Mouse (Mus musculus): ENCODE measurements around the gene Rapgef4. TPM values are rescaled to one million over a fixed set of nuclear protein-coding genes. Genes with fewer than 3 reads are reported as not detected.

The Rapgef4 gene
- total and polyA plus RNA-seq, 2 experiments, result 66.1 to 223 TPM

DNA sequence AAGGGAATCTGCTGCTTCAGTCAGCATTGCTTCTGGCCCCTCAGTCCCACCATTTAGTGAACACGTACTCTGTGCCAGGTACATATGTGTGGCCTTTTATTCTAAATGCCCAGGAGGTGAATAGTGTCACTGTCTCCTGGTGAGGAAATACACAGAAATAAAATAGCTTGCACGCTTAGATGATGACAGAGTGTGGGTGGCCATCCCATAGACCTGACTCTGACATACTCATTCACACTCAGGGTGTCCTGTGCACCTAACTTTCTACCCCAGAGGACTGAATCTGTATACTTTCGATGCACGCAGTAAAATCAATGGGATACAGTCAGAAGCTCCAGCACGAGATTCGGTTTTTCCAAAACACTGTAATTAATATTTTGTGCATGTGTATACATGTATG is 286.4 kb downstream of the Rapgef4 start:
- 93% methylated on average over 6 of the region's 6 CpGs for WGBS
- DNase-seq (ENCODE audit: extremely low read depth, low read depth, low spot score), result no peak
- no peak overlapping the region for H3K4me3 ChIP-seq (ENCODE audit: insufficient read depth, low read depth, low read length)
- H3K27ac ChIP-seq (replicated peaks; ENCODE audit: insufficient read depth, low read depth, low read length), result no peak overlapping the region
- TF ChIP-seq POLR2A (IDR thresholded peaks at IDR 0.05; ENCODE audit: extremely low read depth, insufficient read depth, low read length) (no peak), CTCF (IDR thresholded peaks at IDR 0.05; ENCODE audit: low read depth, low read length) (no peak)
- no peak overlapping the region for H3K9ac ChIP-seq (ENCODE audit: low read depth, low read length)
- H3K27me3 ChIP-seq (ENCODE audit: control insufficient read depth, insufficient read depth, low read length), result no peaks in the 10 kb centered on the region
- no peaks in the 10 kb centered on the region for H3K4me1 ChIP-seq (ENCODE audit: control insufficient read depth, insufficient read depth, low read length)
- H3K36me3 ChIP-seq (ENCODE audit: control insufficient read depth, insufficient read depth, low read length), result no peaks in the 10 kb centered on the region
- no peaks in the 10 kb centered on the region for H3K79me2 ChIP-seq (ENCODE audit: control insufficient read depth, insufficient read depth, low read length)

DNA sequence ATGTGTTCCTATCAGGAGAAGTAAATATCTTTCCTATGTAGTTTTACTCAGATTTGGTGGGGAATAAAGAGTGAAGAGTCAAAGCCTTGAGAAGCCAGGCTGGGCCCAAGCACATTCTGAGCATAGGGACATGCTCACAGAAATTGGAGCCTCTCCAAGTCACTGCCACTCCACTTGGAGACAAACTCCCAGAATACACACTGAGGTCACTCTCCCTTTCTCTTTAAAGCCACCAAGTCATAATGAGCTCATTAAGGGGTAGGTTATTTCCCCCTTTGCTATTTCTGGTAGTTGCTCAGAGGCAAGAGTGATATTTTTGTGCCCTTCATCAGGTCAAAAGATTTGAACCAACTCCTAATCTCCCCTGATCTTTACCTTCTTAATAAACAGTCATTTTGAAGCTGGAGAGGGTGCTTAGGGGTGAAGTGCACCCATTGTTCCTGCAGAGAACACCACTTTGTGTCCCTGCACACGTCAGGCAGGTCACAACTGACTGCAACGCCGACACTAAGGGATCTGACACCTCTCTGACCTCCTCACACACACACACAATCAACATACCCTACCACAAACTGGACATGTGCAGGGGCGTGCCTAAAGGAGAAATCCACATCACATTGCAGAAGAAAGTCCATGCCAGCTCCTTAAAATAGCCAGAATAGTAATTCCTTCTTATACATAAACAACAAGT is 288.8 kb downstream of the Rapgef4 start:
- TF ChIP-seq POLR2A (IDR thresholded peaks at IDR 0.05; ENCODE audit: extremely low read depth, insufficient read depth, low read length) (no peak), CTCF (IDR thresholded peaks at IDR 0.05; ENCODE audit: low read depth, low read length) (no peak)
- no peaks in the 10 kb centered on the region for H3K36me3 ChIP-seq (ENCODE audit: control insufficient read depth, insufficient read depth, low read length)
- no peaks in the 10 kb centered on the region for H3K79me2 ChIP-seq (ENCODE audit: control insufficient read depth, insufficient read depth, low read length)
- no peak overlapping the region for H3K4me3 ChIP-seq (ENCODE audit: insufficient read depth, low read depth, low read length)
- WGBS, result 85% methylated on average over 4 of the region's 4 CpGs
- DNase-seq (ENCODE audit: extremely low read depth, low read depth, low spot score), result no peak
- no peak overlapping the region for H3K27ac ChIP-seq (replicated peaks; ENCODE audit: insufficient read depth, low read depth, low read length)
- no peaks in the 10 kb centered on the region for H3K27me3 ChIP-seq (ENCODE audit: control insufficient read depth, insufficient read depth, low read length)
- H3K9ac ChIP-seq (ENCODE audit: low read depth, low read length), result no peak overlapping the region
- H3K4me1 ChIP-seq (ENCODE audit: control insufficient read depth, insufficient read depth, low read length), result no peaks in the 10 kb centered on the region

DNA sequence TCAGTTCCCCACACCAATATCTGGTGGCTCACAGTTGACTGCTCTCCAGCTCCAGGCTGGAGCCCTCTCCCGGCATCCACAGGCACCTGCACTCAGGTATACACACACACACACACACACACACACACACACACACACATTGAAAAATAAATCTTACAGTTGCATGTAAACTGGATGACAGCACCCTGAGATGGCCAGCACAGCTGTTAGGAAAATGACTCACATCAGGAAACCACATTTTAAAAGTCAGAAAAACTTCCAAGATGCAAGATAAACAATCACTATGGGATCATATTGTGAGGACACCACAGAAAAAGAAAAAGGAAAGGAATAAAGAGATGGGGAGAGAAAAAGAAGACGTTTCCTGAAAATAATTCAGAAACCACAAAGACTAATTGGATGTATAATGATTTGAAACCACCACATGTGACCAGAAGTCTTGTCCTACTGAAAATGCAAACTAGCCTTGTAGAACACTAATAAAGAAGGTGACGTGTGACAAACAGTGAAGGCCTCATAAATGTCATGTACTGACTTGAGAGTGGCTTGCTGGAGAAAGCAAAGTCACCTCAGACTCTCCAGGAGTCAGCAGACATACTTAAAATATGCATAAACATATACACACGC is 297.3 kb downstream of the Rapgef4 start:
- H3K27ac ChIP-seq (replicated peaks; ENCODE audit: insufficient read depth, low read depth, low read length), result no peak overlapping the region
- DNase-seq (ENCODE audit: extremely low read depth, low read depth, low spot score), result no peak
- H3K9ac ChIP-seq (ENCODE audit: low read depth, low read length), result no peak overlapping the region
- WGBS, result 84% methylated on average over 4 of the region's 4 CpGs
- no peak for TF ChIP-seq POLR2A (IDR thresholded peaks at IDR 0.05; ENCODE audit: extremely low read depth, insufficient read depth, low read length)
- TF ChIP-seq CTCF (IDR thresholded peaks at IDR 0.05; ENCODE audit: low read depth, low read length), result no peak
- H3K36me3 ChIP-seq (ENCODE audit: control insufficient read depth, insufficient read depth, low read length), result no peaks in the 10 kb centered on the region
- no peak overlapping the region for H3K4me3 ChIP-seq (ENCODE audit: insufficient read depth, low read depth, low read length)
- H3K79me2 ChIP-seq (ENCODE audit: control insufficient read depth, insufficient read depth, low read length), result no peaks in the 10 kb centered on the region
- H3K27me3 ChIP-seq (ENCODE audit: control insufficient read depth, insufficient read depth, low read length), result no peaks in the 10 kb centered on the region
- H3K4me1 ChIP-seq (ENCODE audit: control insufficient read depth, insufficient read depth, low read length), result no peaks in the 10 kb centered on the region

DNA sequence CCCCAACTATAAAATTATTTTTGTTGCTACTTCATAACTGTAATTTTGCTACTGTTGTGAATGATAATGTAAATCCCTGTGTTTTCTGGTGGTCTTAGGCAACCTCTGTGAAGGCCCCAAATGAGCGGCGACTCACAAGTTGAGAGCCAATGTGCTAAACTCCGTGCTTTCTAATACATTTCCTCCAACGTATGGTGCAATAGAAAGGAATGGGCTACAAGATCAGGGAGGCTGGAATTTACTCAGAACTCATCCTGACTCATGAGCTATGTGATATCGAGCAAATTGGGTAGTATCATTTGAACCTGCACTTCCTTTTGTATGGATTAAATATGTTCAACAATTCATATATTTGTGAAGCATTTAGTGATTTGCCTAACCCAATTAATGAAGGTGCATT is 299.5 kb downstream of the Rapgef4 start:
- no peak overlapping the region for H3K9ac ChIP-seq (ENCODE audit: low read depth, low read length)
- H3K4me1 ChIP-seq (ENCODE audit: control insufficient read depth, insufficient read depth, low read length), result no peaks in the 10 kb centered on the region
- H3K27ac ChIP-seq (replicated peaks; ENCODE audit: insufficient read depth, low read depth, low read length), result no peak overlapping the region
- H3K36me3 ChIP-seq (ENCODE audit: control insufficient read depth, insufficient read depth, low read length), result no peaks in the 10 kb centered on the region
- H3K4me3 ChIP-seq (ENCODE audit: insufficient read depth, low read depth, low read length), result no peak overlapping the region
- no peaks in the 10 kb centered on the region for H3K79me2 ChIP-seq (ENCODE audit: control insufficient read depth, insufficient read depth, low read length)
- TF ChIP-seq CTCF (IDR thresholded peaks at IDR 0.05; ENCODE audit: low read depth, low read length) (no peak), POLR2A (IDR thresholded peaks at IDR 0.05; ENCODE audit: extremely low read depth, insufficient read depth, low read length) (no peak)
- no peak for DNase-seq (ENCODE audit: extremely low read depth, low read depth, low spot score)
- no peaks in the 10 kb centered on the region for H3K27me3 ChIP-seq (ENCODE audit: control insufficient read depth, insufficient read depth, low read length)
- 91% methylated on average over 5 of the region's 5 CpGs for WGBS

DNA sequence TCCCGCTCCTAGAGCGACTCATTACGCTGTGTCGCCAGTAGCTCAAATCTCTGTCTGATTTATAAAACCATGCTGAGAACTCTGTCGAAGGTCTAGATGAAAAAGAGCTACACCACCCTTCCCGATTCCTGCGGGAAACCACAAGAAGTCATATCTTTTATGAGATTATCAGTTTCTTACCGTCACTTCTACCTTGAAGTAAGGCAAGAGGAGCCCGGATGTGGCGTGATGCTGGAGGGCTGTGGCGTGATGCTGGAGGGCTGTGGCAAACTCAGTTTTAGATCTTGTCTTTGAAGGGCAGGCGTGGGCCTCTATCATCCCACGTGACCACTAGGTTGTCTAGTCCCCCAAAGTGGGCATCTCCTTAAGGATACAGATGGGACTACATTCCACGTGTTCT is 300.9 kb downstream of the Rapgef4 start:
- TF ChIP-seq POLR2A (IDR thresholded peaks at IDR 0.05; ENCODE audit: extremely low read depth, insufficient read depth, low read length) (no peak), CTCF (IDR thresholded peaks at IDR 0.05; ENCODE audit: low read depth, low read length) (no peak)
- peaks cover 4% of the 10 kb centered on the region; the same call in 1 of the 2 replicates for H3K4me1 ChIP-seq (ENCODE audit: control insufficient read depth, insufficient read depth, low read length)
- no peaks in the 10 kb centered on the region for H3K79me2 ChIP-seq (ENCODE audit: control insufficient read depth, insufficient read depth, low read length)
- no peaks in the 10 kb centered on the region for H3K36me3 ChIP-seq (ENCODE audit: control insufficient read depth, insufficient read depth, low read length)
- DNase-seq (ENCODE audit: extremely low read depth, low read depth, low spot score), result no peak
- H3K27me3 ChIP-seq (ENCODE audit: control insufficient read depth, insufficient read depth, low read length), result no peaks in the 10 kb centered on the region
- H3K4me3 ChIP-seq (ENCODE audit: insufficient read depth, low read depth, low read length), result no peak overlapping the region
- H3K9ac ChIP-seq (ENCODE audit: low read depth, low read length), result no peak overlapping the region
- no peak overlapping the region for H3K27ac ChIP-seq (replicated peaks; ENCODE audit: insufficient read depth, low read depth, low read length)
- WGBS, result 92% methylated on average over 14 of the region's 14 CpGs

DNA sequence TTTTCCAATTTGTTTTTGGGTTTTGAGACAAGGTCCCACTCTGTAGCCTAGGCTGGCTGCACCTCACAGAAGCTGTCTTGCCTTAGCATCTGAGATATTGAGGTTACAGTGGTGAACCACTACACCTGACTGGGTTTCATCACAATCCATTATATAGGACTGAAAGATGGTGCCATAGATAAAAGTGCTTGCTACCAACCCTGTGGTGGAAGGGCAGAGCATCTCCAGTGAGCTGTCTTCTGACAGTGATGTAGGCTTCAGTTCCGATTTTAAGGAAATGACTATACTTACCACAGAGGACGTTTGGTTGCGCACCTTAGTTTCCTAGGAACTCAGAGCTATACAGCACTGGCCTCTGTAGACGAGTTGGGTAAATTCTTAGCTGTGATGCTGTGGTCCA is 301.7 kb downstream of the Rapgef4 start:
- Histone ChIP-seq H3K9ac (ENCODE audit: low read depth, low read length) (no peak overlapping the region), H3K79me2 (ENCODE audit: control insufficient read depth, insufficient read depth, low read length) (peaks cover 4% of the 10 kb centered on the region; the same call in 1 of the 2 replicates), H3K4me3 (ENCODE audit: insufficient read depth, low read depth, low read length) (no peak overlapping the region), H3K36me3 (ENCODE audit: control insufficient read depth, insufficient read depth, low read length) (no peaks in the 10 kb centered on the region), H3K27ac (replicated peaks; ENCODE audit: insufficient read depth, low read depth, low read length) (no peak overlapping the region), H3K4me1 (ENCODE audit: control insufficient read depth, insufficient read depth, low read length) (peaks cover 8% of the 10 kb centered on the region; the same call in 1 of the 2 replicates), H3K27me3 (ENCODE audit: control insufficient read depth, insufficient read depth, low read length) (no peaks in the 10 kb centered on the region)
- DNase-seq (ENCODE audit: extremely low read depth, low read depth, low spot score), result no peak
- TF ChIP-seq POLR2A (IDR thresholded peaks at IDR 0.05; ENCODE audit: extremely low read depth, insufficient read depth, low read length) (no peak), CTCF (IDR thresholded peaks at IDR 0.05; ENCODE audit: low read depth, low read length) (no peak)
- WGBS, result 83% methylated on average over 4 of the region's 4 CpGs

Measured in liver, adult 2 months (tissue).